Mouse (Mus musculus): ENCODE data around the gene Zfp771. TPM values are rescaled to one million over a fixed set of nuclear protein-coding genes. Genes with fewer than 3 reads are reported as not detected.
A peak's percentile ranks its signal among the peaks of the same experiment; 100 is the strongest.

Zfp771 gene
- polyA plus RNA-seq, 1 experiment: 85.4 TPM

- Histone ChIP-seq H3K4me3 (replicated peaks) (peak overlapping the region; percentile 99), H3K4me1 (peaks cover 80% of the 10 kb centered on the region), H3K27me3 (replicated peaks) (no peaks in the 10 kb centered on the region), H3K9me3 (no peaks in the 10 kb centered on the region), H3K36me3 (replicated peaks; ENCODE audit: low read length) (peaks cover 33% of the 10 kb centered on the region)
- no peak for TF ChIP-seq FLI1 (IDR thresholded peaks at IDR 0.05; ENCODE audit: low read length)
- TF ChIP-seq GATA1 (IDR thresholded peaks at IDR 0.05; ENCODE audit: borderline replicate concordance, low read length): no peak
Observed at GRCm38 (mm10) chr7:127209851-127210250, 34.2 kb upstream of the Zfp771 start.

- TF ChIP-seq GATA1 (IDR thresholded peaks at IDR 0.05; ENCODE audit: borderline replicate concordance, low read length) (no peak), FLI1 (IDR thresholded peaks at IDR 0.05; ENCODE audit: low read length) (no peak)
- Histone ChIP-seq H3K9me3 (no peaks in the 10 kb centered on the region), H3K27me3 (replicated peaks) (no peaks in the 10 kb centered on the region), H3K36me3 (replicated peaks; ENCODE audit: low read length) (peaks cover 33% of the 10 kb centered on the region), H3K4me1 (peaks cover 80% of the 10 kb centered on the region), H3K4me3 (replicated peaks) (peak overlapping the region; percentile 53)
Observed at GRCm38 (mm10) chr7:127210266-127210665, 33.8 kb upstream of the Zfp771 start.

- TF ChIP-seq FLI1 (IDR thresholded peaks at IDR 0.05; ENCODE audit: low read length) (no peak), GATA1 (IDR thresholded peaks at IDR 0.05; ENCODE audit: borderline replicate concordance, low read length) (no peak)
Observed at GRCm38 (mm10) chr7:127211014-127211745, 32.9 kb upstream of the Zfp771 start.

GRCm38 (mm10) chr7:127212432-127213250 lies 31.4 kb upstream of the Zfp771 start:
- Histone ChIP-seq H3K4me3 (replicated peaks) (peak overlapping the region; percentile 23), H3K27me3 (replicated peaks) (no peaks in the 10 kb centered on the region), H3K9me3 (no peaks in the 10 kb centered on the region), H3K36me3 (replicated peaks; ENCODE audit: low read length) (peaks cover 39% of the 10 kb centered on the region), H3K4me1 (peaks cover 86% of the 10 kb centered on the region)
- TF ChIP-seq GATA1 (IDR thresholded peaks at IDR 0.05; ENCODE audit: borderline replicate concordance, low read length) (no peak), FLI1 (IDR thresholded peaks at IDR 0.05; ENCODE audit: low read length) (no peak)

More at GRCm38 (mm10) chr7:127211014-127211745, 32.9 kb upstream of the Zfp771 start:
- Histone ChIP-seq H3K36me3 (replicated peaks; ENCODE audit: low read length) (peaks cover 36% of the 10 kb centered on the region), H3K9me3 (no peaks in the 10 kb centered on the region), H3K27me3 (replicated peaks) (no peaks in the 10 kb centered on the region), H3K4me3 (replicated peaks) (peak overlapping the region; percentile 85), H3K4me1 (peaks cover 83% of the 10 kb centered on the region)

GRCm38 (mm10) chr7:127213485-127213884 lies 30.6 kb upstream of the Zfp771 start:
- no peak for TF ChIP-seq FLI1 (IDR thresholded peaks at IDR 0.05; ENCODE audit: low read length)
- no peak for TF ChIP-seq GATA1 (IDR thresholded peaks at IDR 0.05; ENCODE audit: borderline replicate concordance, low read length)
- no peak overlapping the region for H3K4me3 ChIP-seq (replicated peaks)
- no peaks in the 10 kb centered on the region for H3K9me3 ChIP-seq
- peaks cover 39% of the 10 kb centered on the region for H3K36me3 ChIP-seq (replicated peaks; ENCODE audit: low read length)
- H3K4me1 ChIP-seq: peaks cover 95% of the 10 kb centered on the region
- H3K27me3 ChIP-seq (replicated peaks): no peaks in the 10 kb centered on the region

- TF ChIP-seq FLI1 (IDR thresholded peaks at IDR 0.05; ENCODE audit: low read length) (no peak), GATA1 (IDR thresholded peaks at IDR 0.05; ENCODE audit: borderline replicate concordance, low read length) (no peak)
- Histone ChIP-seq H3K4me1 (peaks cover 99% of the 10 kb centered on the region), H3K9me3 (no peaks in the 10 kb centered on the region)
Observed at GRCm38 (mm10) chr7:127213930-127214329, 30.1 kb upstream of the Zfp771 start.

DNA sequence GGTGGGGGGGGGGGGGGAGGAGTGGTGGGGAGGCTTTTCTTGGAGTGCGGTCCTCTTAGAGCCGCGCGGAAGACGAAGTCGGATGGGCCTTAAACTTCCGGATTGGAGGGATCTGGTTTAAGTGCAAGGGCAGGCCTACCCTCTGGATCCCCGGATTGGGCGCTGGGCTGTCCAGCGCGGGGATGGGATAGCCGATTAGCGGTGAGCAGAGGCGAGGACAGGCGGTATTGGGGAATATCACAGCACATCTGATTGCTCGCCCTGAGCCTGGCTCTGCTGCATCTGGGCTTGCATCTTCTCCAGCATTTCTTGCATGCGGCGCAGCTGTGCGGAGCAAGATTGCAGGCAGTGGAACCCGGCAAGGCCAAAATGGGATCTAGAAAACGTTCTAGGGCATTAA lies 29.6 kb upstream of the Zfp771 start:
- peaks cover 100% of the 10 kb centered on the region for H3K4me1 ChIP-seq
- H3K9me3 ChIP-seq: no peaks in the 10 kb centered on the region
- TF ChIP-seq FLI1 (IDR thresholded peaks at IDR 0.05; ENCODE audit: low read length): no peak
- TF ChIP-seq GATA1 (IDR thresholded peaks at IDR 0.05; ENCODE audit: borderline replicate concordance, low read length): no peak
- H3K27me3 ChIP-seq (replicated peaks): no peaks in the 10 kb centered on the region
- H3K36me3 ChIP-seq (replicated peaks; ENCODE audit: low read length): peaks cover 39% of the 10 kb centered on the region
- H3K4me3 ChIP-seq (replicated peaks): no peak overlapping the region

More at GRCm38 (mm10) chr7:127213930-127214329, 30.1 kb upstream of the Zfp771 start:
- no peak overlapping the region for H3K4me3 ChIP-seq (replicated peaks)
- H3K36me3 ChIP-seq (replicated peaks; ENCODE audit: low read length): peaks cover 39% of the 10 kb centered on the region
- no peaks in the 10 kb centered on the region for H3K27me3 ChIP-seq (replicated peaks)

DNA sequence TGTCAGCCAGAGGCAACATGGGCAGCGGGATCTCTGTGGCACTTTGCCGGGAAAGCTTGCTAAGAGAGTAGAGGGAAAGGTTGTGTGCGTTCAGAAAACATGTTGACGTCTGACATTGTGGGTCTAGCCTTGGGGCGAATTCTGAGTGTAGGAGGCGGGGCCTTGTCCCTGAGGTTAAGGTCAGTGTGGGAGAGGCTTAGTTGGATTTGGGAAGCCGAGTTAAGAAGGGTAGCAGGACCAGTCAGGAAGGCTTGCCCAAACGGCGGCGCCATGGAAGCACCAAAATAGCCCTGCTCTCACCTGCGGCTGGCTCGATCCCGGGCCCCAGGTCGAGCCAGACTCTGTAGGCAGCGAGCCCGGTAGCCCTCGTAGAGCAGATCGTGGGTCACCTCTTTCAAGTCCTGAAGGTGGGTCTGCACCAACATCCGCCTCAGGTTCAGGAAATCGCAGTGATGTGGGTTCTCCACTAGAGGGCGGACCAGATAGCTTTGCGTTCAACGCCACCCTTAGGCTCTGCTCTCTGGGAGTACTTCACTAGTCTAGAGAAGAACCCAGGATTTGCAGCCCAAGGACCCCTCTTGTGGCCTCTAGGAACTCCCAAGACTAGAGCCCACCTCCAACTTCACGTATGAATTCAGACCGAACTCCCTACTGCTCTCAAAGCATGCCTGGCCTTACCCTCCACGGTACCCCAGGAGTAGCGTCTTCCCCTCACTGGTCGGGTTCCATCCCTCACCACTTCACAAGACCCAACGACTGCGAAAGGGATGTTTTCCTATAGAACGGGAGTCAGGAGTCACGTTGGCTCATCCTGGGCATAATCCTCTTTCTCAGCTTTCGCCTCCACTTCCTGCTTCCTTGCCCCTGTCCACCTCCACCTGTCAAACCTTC lies 28.8 kb upstream of the Zfp771 start:
- Histone ChIP-seq H3K9me3 (no peaks in the 10 kb centered on the region), H3K27me3 (replicated peaks) (no peaks in the 10 kb centered on the region), H3K4me1 (peaks cover 98% of the 10 kb centered on the region), H3K4me3 (replicated peaks) (peak overlapping the region; percentile 53), H3K36me3 (replicated peaks; ENCODE audit: low read length) (peaks cover 39% of the 10 kb centered on the region)
- TF ChIP-seq GATA1 (IDR thresholded peaks at IDR 0.05; ENCODE audit: borderline replicate concordance, low read length) (no peak), FLI1 (IDR thresholded peaks at IDR 0.05; ENCODE audit: low read length) (no peak)

DNA sequence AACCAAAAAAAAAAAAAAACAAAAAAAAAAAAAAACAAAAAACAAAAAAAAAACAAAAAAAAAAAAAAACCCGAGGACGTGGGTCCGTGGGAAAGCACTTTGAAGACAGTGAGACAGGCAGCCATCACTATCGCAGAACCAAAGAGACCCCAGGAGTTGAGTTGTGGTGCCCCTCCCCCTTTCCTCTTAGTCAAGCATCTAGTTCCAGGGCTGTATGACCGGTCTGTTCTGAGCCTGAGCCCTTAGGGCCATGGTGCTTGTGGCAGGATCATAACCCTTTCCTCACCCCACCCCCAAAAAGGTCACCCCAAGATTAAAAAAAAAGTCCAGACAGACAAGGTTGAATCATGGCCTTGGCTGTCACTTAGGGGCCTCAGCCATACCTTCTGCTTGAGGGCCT lies 27.8 kb upstream of the Zfp771 start:
- Histone ChIP-seq H3K4me1 (peaks cover 98% of the 10 kb centered on the region), H3K27me3 (replicated peaks) (no peaks in the 10 kb centered on the region), H3K9me3 (no peaks in the 10 kb centered on the region), H3K4me3 (replicated peaks) (peak overlapping the region; percentile 38), H3K36me3 (replicated peaks; ENCODE audit: low read length) (peaks cover 39% of the 10 kb centered on the region)
- TF ChIP-seq FLI1 (IDR thresholded peaks at IDR 0.05; ENCODE audit: low read length) (no peak), GATA1 (IDR thresholded peaks at IDR 0.05; ENCODE audit: borderline replicate concordance, low read length) (no peak)

Data from megakaryocyte, embryonic 14.5 days (primary cell).